Comparison of ENCODE assay signal across 33 mouse cellular contexts in the genomic region with DNA sequence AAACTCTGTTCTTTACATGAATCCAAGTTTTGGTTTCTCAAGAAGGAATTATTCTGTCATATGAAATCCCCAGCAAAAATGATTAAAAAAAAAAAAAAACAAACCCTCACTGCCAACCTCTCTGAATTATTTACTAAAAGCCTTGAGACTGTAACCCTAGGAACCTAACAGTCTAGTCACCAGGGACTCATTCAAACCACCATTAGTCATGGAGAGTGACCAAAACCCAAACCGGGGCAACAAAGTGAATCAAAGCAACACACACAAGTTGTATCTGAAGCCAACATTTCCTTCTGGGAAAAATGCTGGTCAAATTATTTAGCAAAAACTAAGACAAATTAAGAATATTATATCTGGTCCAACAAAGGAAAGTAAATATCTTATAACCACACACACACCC. TPM values are rescaled to one million over a fixed set of nuclear protein-coding genes. Genes with fewer than 3 reads are reported as not detected.
DNase-seq lines count a peak whose midpoint lies in the region; ATAC-seq and TF ChIP-seq lines count a peak whose summit lies in the region.
"Had no signal": no experiment of that assay in that cellular context is flagged by ENCODE, and none has a peak within 500 bp of the region (broad histone marks: within the 10 kb centered on the region; RNA-seq: fewer than 3 reads in every experiment).

No protein-coding gene starts in this region.

- H3K27me3 ChIP-seq in kidney, adult 2 months (replicated peaks; ENCODE audit: control insufficient read depth, insufficient read depth, low read length), result no peaks in the 10 kb centered on the region
- H3K27me3 ChIP-seq in liver, postnatal 0 days (ENCODE audit: insufficient read depth, low read length), result no peaks in the 10 kb centered on the region
- H3K27me3 ChIP-seq: embryonic facial prominence, embryonic 15.5 days; heart, embryonic 13.5 days; Patski had no signal

- TF ChIP-seq CTCF in kidney, adult 2 months (conservative IDR thresholded peaks at IDR 0.05; ENCODE audit: insufficient read depth, insufficient read length, low read depth, low read length), result no peak
- TF ChIP-seq CTCF in liver, postnatal 0 days (IDR thresholded peaks at IDR 0.05; ENCODE audit: low read depth), result no peak

- H3K36me3 ChIP-seq in kidney, adult 2 months (ENCODE audit: control insufficient read depth, insufficient read depth, low read length), result peaks cover 8% of the 10 kb centered on the region
- H3K36me3 ChIP-seq in liver, postnatal 0 days (replicated peaks; ENCODE audit: insufficient read depth, low read length), result peaks cover 39% of the 10 kb centered on the region

- DNase-seq in kidney, adult 2 months, result peak; percentile 48
- DNase-seq in kidney, adult 18-20 months, result no peak
- no peak for DNase-seq in liver, postnatal 0 days
- DNase-seq in liver, result no peak
- DNase-seq in Muller cell, postnatal 12 days (ENCODE audit: inconsistent ontology term), result peak; percentile 43
- DNase-seq in skeletal muscle tissue, adult 2 months (ENCODE audit: low read depth, low spot score), result peak; percentile 54
- DNase-seq in ovary, postnatal 36 days (ENCODE audit: low spot score), result no peak
- DNase-seq in layer of hippocampus, postnatal 25 days (ENCODE audit: extremely low spot score in 1 of 2, low spot score in 1 of 2), result no peak
- DNase-seq: adrenal gland, postnatal 10 days; cerebellum, adult 9-10 months; forebrain, postnatal 0 days; gastrocnemius, postnatal 36 days; heart, adult 2 months; heart, postnatal 14 days; right cerebral cortex, postnatal 14 days; thymus, postnatal 14 days had no signal

- TF ChIP-seq POLR2A in kidney, adult 2 months (IDR thresholded peaks at IDR 0.05; ENCODE audit: low read depth, low read length), result no peak

- H3K9ac ChIP-seq in liver, postnatal 0 days (replicated peaks), result no peak overlapping the region
- H3K9ac ChIP-seq: embryonic facial prominence, embryonic 15.5 days; forebrain, postnatal 0 days; heart, embryonic 13.5 days; liver, embryonic 14.5 days; neural tube, embryonic 15.5 days had no signal

- ATAC-seq in liver, postnatal 0 days, result no peak
- ATAC-seq: forebrain, postnatal 0 days; hindbrain, postnatal 0 days; lung, postnatal 0 days; midbrain, embryonic 16.5 days; Patski had no signal

- no peak overlapping the region for H3K4me3 ChIP-seq in kidney, adult 2 months (ENCODE audit: insufficient read depth, low read depth, low read length)
- no peak overlapping the region for H3K4me3 ChIP-seq in liver, postnatal 0 days (ENCODE audit: low read depth, low read length)
- H3K4me3 ChIP-seq: embryonic facial prominence, embryonic 15.5 days; heart, adult 2 months; heart, embryonic 13.5 days; neural tube, embryonic 15.5 days had no signal

- WGBS in kidney, adult 2 months, result 30% methylated on average over 1 of the region's 1 CpGs
- 94% methylated on average over 1 of the region's 1 CpGs for WGBS in liver, postnatal 0 days (ENCODE audit: insufficient replicate concordance)

- peaks cover 31% of the 10 kb centered on the region for H3K4me1 ChIP-seq in kidney, adult 2 months (ENCODE audit: control insufficient read depth, insufficient read depth, low read length)
- peaks cover 41% of the 10 kb centered on the region for H3K4me1 ChIP-seq in liver, postnatal 0 days (ENCODE audit: insufficient read depth)

- peak overlapping the region; percentile 54 for H3K4me2 ChIP-seq in liver, postnatal 0 days (ENCODE audit: low read depth, low read length)
- H3K4me2 ChIP-seq: embryonic facial prominence, embryonic 15.5 days; heart, embryonic 13.5 days; neural tube, embryonic 15.5 days had no signal

- 0 out of 2 replicates have a peak, but pooled peaks cover 3% of the 10 kb centered on the region for H3K9me3 ChIP-seq in liver, postnatal 0 days (ENCODE audit: low read length)
- H3K9me3 ChIP-seq: embryonic facial prominence, embryonic 15.5 days; heart, embryonic 13.5 days; neural tube, embryonic 15.5 days had no signal

- TF ChIP-seq EP300 in liver, postnatal 0 days (IDR thresholded peaks at IDR 0.05; ENCODE audit: low read depth), result no peak

- peak overlapping the region; percentile 94 for H3K27ac ChIP-seq in kidney, adult 2 months (ENCODE audit: insufficient read depth, low read depth, low read length)
- 0 out of 2 replicates have a peak overlapping the region, but pooled peaks have one; percentile 52 for H3K27ac ChIP-seq in liver, postnatal 0 days (ENCODE audit: low read depth)
- H3K27ac ChIP-seq: embryonic facial prominence, embryonic 15.5 days; forebrain, embryonic 10.5 days; heart, adult 2 months; heart, embryonic 13.5 days; hindbrain, postnatal 0 days; liver, embryonic 14.5 days; macrophage; neural tube, embryonic 15.5 days had no signal

RNA-seq across cellular contexts. Expression of a gene that starts 3.3 kb away (rescaled TPM):
- 296 and 377 TPM in 2 replicates for polyA plus RNA-seq in kidney, adult 2 months (2012; rRNA removed)
- 228 and 231 TPM in 2 replicates for polyA plus RNA-seq in liver, postnatal 0 days (2015; fragmentation: Nextera tagmentation; extraction: Ambion mirVana)
- total RNA-seq in layer of hippocampus, postnatal 25 days (2021), result 100 to 1,000 TPM; 108 to 121 TPM

RNA-seq across cellular contexts. Expression of a gene that starts 36.8 kb away (rescaled TPM):
- 17.8 and 19.8 TPM in 2 replicates for polyA plus RNA-seq in kidney, adult 2 months (2012; rRNA removed)
- 1.5 and 1.6 TPM in 2 replicates for polyA plus RNA-seq in liver, postnatal 0 days (2015; fragmentation: Nextera tagmentation; extraction: Ambion mirVana)
- total RNA-seq in layer of hippocampus, postnatal 25 days (2021), result under 1 TPM; 0.39 to 0.42 TPM
- total RNA-seq: gastrocnemius, postnatal 36 days had no signal
- polyA plus RNA-seq: forebrain, embryonic 10.5 days; forebrain, postnatal 0 days; macrophage; midbrain, embryonic 16.5 days had no signal

RNA-seq across cellular contexts. Expression of a gene that starts 56.0 kb away (rescaled TPM):
- polyA plus RNA-seq in kidney, adult 2 months (2012; rRNA removed), result not detected in 2 replicates
- polyA plus RNA-seq in liver, postnatal 0 days (2015; fragmentation: Nextera tagmentation; extraction: Ambion mirVana), result not detected in 2 replicates
- total RNA-seq in layer of hippocampus, postnatal 25 days (2021), result not detected
- total RNA-seq: adrenal gland, postnatal 10 days; forebrain, postnatal 0 days; gastrocnemius, postnatal 36 days; heart, adult 2 months; heart, postnatal 14 days; hindbrain, postnatal 0 days; layer of hippocampus, postnatal 14 days; left cerebral cortex, postnatal 10 days had no signal
- polyA plus RNA-seq: brain, embryonic 14.5 days; embryonic facial prominence, embryonic 15.5 days; forebrain, embryonic 10.5 days; forebrain, postnatal 0 days; heart, adult 2 months; heart, embryonic 13.5 days; hindbrain, embryonic 11.5 days; hindbrain, postnatal 0 days; kidney, embryonic 14.5 days; limb, embryonic 11.5 days; liver, embryonic 14.5 days; lung, postnatal 0 days; macrophage; midbrain, embryonic 16.5 days; neural tube, embryonic 15.5 days; Patski; spleen, adult 2 months had no signal

Comparison
In these comparisons a context has a peak if more than half of its experiments do, and no peak if none do; other contexts are left out.
1. DNase-seq: peak in kidney, adult 2 months (single experiment), Muller cell, postnatal 12 days (single experiment) and skeletal muscle tissue, adult 2 months (single experiment); none in kidney, adult 18-20 months (single experiment), liver, postnatal 0 days (single experiment), liver (single experiment), ovary, postnatal 36 days (single experiment) and layer of hippocampus, postnatal 25 days (0 of 2).